Mouse (Mus musculus) macrophage (primary cell): ENCODE data around the gene Kcnj9. TPM values are rescaled to one million over a fixed set of nuclear protein-coding genes. Genes with fewer than 3 reads are reported as not detected.

Experiments used
- H3K27ac ChIP-seq: fragments of 350-480 bp; formaldehyde crosslinking; 2 replicates; pipeline ENCODE4 v1.9.0; 2021
- H3K36me3 ChIP-seq: fragments of 350-480 bp; formaldehyde crosslinking; 2 replicates; pipeline ENCODE4 v1.9.0; 2021; ENCODE audit errors: inconsistent target
- H3K4me3 ChIP-seq: fragments of 350-480 bp; formaldehyde crosslinking; 2 replicates; pipeline ENCODE4 v1.9.0; 2021; ENCODE audit errors: inconsistent target
- H3K79me2 ChIP-seq: fragments of 350-480 bp; formaldehyde crosslinking; 2 replicates; pipeline ENCODE4 v1.9.0; 2021; ENCODE audit errors: inconsistent target
- WGBS: methylation state at CpG from one replicate; pipeline ENCODE4 v1.1.7; 2026; ENCODE audit warnings: inconsistent platforms; ENCODE audit not compliant: missing documents; 5-methylcytosine and 5-hydroxymethylcytosine counted together
- polyA plus RNA-seq: library from polyadenylated mRNA; stranded (reverse); fragments of 250-400 nt; gene quantifications from 3 replicates; pipeline ENCODE4 v1.2.4, GENCODE M21; 2018; ENCODE audit warnings: inconsistent platforms

Gene Kcnj9
- polyA plus RNA-seq, 1 experiment from 2014 or later: 0.06 TPM

DNA sequence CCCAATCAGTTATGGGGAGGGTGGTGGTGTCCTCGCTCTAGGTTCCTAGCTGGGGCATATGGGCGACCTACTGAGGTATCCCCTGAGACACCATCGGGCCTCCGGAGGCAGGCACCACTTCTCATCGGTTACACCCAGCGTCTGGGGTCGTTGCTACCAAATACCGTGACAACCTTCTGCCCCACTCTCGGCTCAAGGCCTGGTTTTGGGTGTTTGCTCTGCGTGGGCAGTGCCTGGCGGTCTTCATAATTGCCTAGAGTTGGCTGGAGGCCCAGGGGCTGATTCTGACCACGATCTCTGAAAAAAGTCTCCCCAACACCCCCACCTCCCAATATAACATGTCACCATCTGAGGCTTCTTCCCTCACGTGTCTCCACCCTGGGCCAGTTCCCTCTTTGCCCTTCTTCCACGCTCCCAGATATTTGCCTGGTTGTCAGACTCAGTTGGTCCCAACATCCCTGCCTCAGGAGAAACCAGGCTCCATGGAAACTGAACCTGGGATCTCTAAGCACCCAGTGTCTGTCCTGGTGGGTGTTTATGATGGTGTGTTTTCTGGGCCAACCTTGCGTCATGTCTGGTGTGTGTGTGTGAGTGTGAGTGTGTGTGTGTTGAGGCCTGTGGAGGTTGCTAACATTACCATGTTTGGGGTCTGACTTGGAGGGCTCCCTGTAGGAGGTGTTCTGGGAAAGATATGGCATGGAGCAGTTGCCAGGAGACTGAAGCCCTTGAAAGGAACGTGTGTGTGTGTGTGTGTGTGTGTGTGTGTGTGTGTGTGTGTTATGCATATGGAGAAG lies 16.2 kb downstream of the Kcnj9 start:
- H3K4me3 ChIP-seq: peak overlapping the region; percentile 77
- peaks cover 42% of the 10 kb centered on the region for H3K79me2 ChIP-seq
- H3K36me3 ChIP-seq: peaks cover 10% of the 10 kb centered on the region; the same call in 1 of the 2 replicates
- 12% methylated on average over 13 of the region's 16 CpGs for whole genome bisulfite sequencing
- H3K27ac ChIP-seq: peak overlapping the region; percentile 48

- WGBS: under 1% methylated on average over 44 of the region's 55 CpGs
- H3K4me3 ChIP-seq: peak overlapping the region; percentile 77
- H3K36me3 ChIP-seq: 0 out of 2 replicates have a peak, but pooled peaks cover 3% of the 10 kb centered on the region
- H3K27ac ChIP-seq: peak overlapping the region; percentile 95
- H3K79me2 ChIP-seq: peaks cover 42% of the 10 kb centered on the region
These were observed 17.0 kb downstream of the Kcnj9 start for GRCm38 (mm10) chr1:172311921-172312767.

- Histone ChIP-seq H3K27ac (peak overlapping the region; percentile 95), H3K4me3 (peak overlapping the region; percentile 66), H3K36me3 (no peaks in the 10 kb centered on the region), H3K79me2 (peaks cover 41% of the 10 kb centered on the region)
- WGBS: 1% methylated on average over 23 of the region's 23 CpGs
These were observed 17.7 kb downstream of the Kcnj9 start for GRCm38 (mm10) chr1:172311248-172311906.

- Histone ChIP-seq H3K79me2 (peaks cover 25% of the 10 kb centered on the region), H3K36me3 (no peaks in the 10 kb centered on the region), H3K4me3 (peak overlapping the region; percentile 14; the same call in 1 of the 2 replicates), H3K27ac (peak overlapping the region; percentile 95)
- WGBS: under 1% methylated on average over 14 of the region's 14 CpGs
These were observed 19.3 kb downstream of the Kcnj9 start for GRCm38 (mm10) chr1:172309699-172310398.

GRCm38 (mm10) chr1:172308409-172308808 lies 20.7 kb downstream of the Kcnj9 start:
- Histone ChIP-seq H3K79me2 (peaks cover 11% of the 10 kb centered on the region), H3K36me3 (no peaks in the 10 kb centered on the region), H3K4me3 (no peak overlapping the region), H3K27ac (no peak overlapping the region)
- WGBS: no CpG with 5 or more reads among the region's 1 CpGs

- Histone ChIP-seq H3K27ac (no peak overlapping the region), H3K4me3 (no peak overlapping the region), H3K36me3 (no peaks in the 10 kb centered on the region), H3K79me2 (peaks cover 6% of the 10 kb centered on the region)
- WGBS: 83% methylated on average over 10 of the region's 10 CpGs
These were observed 21.2 kb downstream of the Kcnj9 start for GRCm38 (mm10) chr1:172307936-172308335.

- H3K4me3 ChIP-seq: no peak overlapping the region
- 80% methylated on average over 6 of the region's 6 CpGs for WGBS
- no peak overlapping the region for H3K27ac ChIP-seq
These were observed 22.2 kb downstream of the Kcnj9 start for GRCm38 (mm10) chr1:172306885-172307284.

DNA sequence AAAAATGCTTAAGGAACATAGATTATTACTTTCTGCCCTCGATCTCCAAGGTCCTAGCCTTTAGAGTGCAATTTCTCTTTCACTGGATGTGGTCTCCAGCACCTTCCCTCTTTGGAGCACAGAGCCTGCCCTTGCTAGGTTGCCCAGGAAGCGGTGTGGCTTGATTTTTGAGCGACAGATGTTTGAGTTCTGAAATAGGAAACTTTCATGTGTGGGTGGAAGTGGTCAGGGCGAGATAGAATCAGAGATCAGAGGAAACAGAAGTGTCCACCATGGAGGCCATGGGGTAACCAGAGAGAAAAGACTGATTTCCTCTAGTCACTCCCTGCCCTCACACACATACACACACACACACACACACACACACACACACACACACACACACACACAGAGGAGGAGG lies 22.9 kb downstream of the Kcnj9 start:
- Histone ChIP-seq H3K36me3 (no peaks in the 10 kb centered on the region), H3K4me3 (no peak overlapping the region), H3K79me2 (no peaks in the 10 kb centered on the region), H3K27ac (no peak overlapping the region)
- WGBS: 4% methylated on average over 4 of the region's 4 CpGs

More at GRCm38 (mm10) chr1:172306885-172307284, 22.2 kb downstream of the Kcnj9 start:
- Histone ChIP-seq H3K36me3 (no peaks in the 10 kb centered on the region), H3K79me2 (no peaks in the 10 kb centered on the region)

- 70% methylated on average over 3 of the region's 3 CpGs for WGBS
- Histone ChIP-seq H3K27ac (no peak overlapping the region), H3K4me3 (no peak overlapping the region), H3K36me3 (no peaks in the 10 kb centered on the region), H3K79me2 (no peaks in the 10 kb centered on the region)
These were observed 23.5 kb downstream of the Kcnj9 start for GRCm38 (mm10) chr1:172305635-172306034.

GRCm38 (mm10) chr1:172305153-172305552 lies 24.0 kb downstream of the Kcnj9 start:
- Histone ChIP-seq H3K4me3 (no peak overlapping the region), H3K27ac (no peak overlapping the region), H3K79me2 (no peaks in the 10 kb centered on the region), H3K36me3 (no peaks in the 10 kb centered on the region)
- 50% methylated on average over 2 of the region's 2 CpGs for WGBS

DNA sequence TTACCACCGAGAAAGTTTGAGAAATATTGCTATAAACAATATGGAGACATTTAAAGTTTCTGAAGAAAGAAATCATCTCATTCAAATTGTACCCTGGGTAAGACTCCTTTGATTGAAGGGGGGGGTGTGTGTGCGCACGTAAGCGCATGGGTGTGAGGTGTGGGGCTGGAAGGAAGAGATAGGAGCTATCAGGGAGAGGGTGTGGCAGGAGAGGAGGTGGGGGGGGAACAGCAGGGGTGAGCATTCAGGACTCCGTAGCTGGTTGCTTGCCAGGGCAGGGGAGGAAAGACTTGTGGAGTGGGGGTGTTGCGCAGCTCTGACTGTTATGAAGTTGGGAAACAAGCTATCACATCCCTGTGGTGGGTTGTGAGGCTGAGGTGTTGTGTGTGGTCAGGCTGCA lies 24.7 kb downstream of the Kcnj9 start:
- WGBS: 53% methylated on average over 5 of the region's 6 CpGs
- no peak overlapping the region for H3K4me3 ChIP-seq
- H3K36me3 ChIP-seq: no peaks in the 10 kb centered on the region
- H3K79me2 ChIP-seq: no peaks in the 10 kb centered on the region
- no peak overlapping the region for H3K27ac ChIP-seq

DNA sequence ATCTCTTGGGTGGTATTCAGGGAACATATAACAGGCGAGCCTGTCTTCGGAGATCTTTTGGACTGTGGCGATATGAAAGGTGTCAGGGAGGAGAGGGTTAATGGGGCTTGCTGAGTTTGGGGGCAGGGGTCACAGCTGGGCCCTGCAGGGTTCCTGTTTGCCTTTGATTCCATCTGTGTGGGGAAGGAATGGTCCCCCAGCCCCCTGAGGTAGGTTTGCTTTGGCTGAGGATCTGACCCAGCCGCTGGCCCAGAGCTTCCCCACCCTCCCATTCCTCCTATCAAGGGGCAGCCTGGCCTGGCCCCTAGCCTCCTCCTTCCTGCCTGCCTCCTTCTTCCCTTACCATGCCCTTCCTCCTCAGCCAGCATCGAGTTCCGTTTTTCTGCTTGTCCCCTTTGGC lies 26.3 kb downstream of the Kcnj9 start:
- no peak overlapping the region for H3K4me3 ChIP-seq
- no peaks in the 10 kb centered on the region for H3K36me3 ChIP-seq
- WGBS: 40% methylated on average over 6 of the region's 6 CpGs
- H3K27ac ChIP-seq: no peak overlapping the region
- H3K79me2 ChIP-seq: no peaks in the 10 kb centered on the region

GRCm38 (mm10) chr1:172302311-172302710 lies 26.8 kb downstream of the Kcnj9 start:
- H3K36me3 ChIP-seq: no peaks in the 10 kb centered on the region
- H3K4me3 ChIP-seq: no peak overlapping the region
- H3K79me2 ChIP-seq: no peaks in the 10 kb centered on the region
- no peak overlapping the region for H3K27ac ChIP-seq
- WGBS: 27% methylated on average over 3 of the region's 3 CpGs

DNA sequence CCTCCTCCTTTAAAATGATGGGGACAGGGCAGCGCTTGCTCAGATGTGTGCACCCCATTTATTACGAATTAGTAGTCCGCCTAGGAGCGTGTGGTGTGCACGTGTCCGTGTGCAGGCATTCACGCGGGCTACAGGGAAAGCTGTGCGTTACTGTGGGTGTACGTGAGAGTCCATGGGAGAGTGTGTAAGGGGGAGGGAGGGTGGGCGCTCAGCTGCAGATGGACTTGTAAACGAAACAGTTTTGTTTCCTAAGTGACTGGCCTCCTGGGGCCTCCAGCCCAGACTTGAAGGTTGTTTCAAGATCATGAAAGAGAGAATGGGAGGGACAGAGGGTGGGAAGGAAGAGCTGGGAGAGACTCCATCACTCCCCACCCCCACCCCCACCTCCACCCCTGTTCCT lies 27.9 kb downstream of the Kcnj9 start:
- H3K27ac ChIP-seq: no peak overlapping the region
- H3K36me3 ChIP-seq: no peaks in the 10 kb centered on the region
- WGBS: 93% methylated on average over 12 of the region's 12 CpGs
- no peak overlapping the region for H3K4me3 ChIP-seq
- no peaks in the 10 kb centered on the region for H3K79me2 ChIP-seq
